Mouse (Mus musculus) midbrain, embryonic 13.5 days (tissue): Measurements from ENCODE around the gene Cdc7. TPM values are rescaled to one million over a fixed set of nuclear protein-coding genes. Genes with fewer than 3 reads are reported as not detected.

Source experiments
- ATAC-seq: fragments of 200-750 bp; cut with Nextera tagmentation; 2 replicates; pipeline ENCODE4 v1.8.0; 2017; ENCODE audit warnings: mild to moderate bottlenecking, moderate TSS enrichment, moderate library complexity
- H3K27ac ChIP-seq: fragments of 300-500 bp; sonication (generic); 2 replicates; pipeline ENCODE4 v1.5.1; 2015; ENCODE audit warnings: inconsistent platforms, mild to moderate bottlenecking, moderate library complexity
- H3K27me3 ChIP-seq: fragments of 300-500 bp; sonication (generic); 2 replicates; pipeline ENCODE4 v1.6.1; 2015; ENCODE audit warnings: mild to moderate bottlenecking, inconsistent platforms
- H3K36me3 ChIP-seq: fragments of 300-500 bp; sonication (generic); 2 replicates; pipeline ENCODE4 v1.6.1; 2015; ENCODE audit warnings: mild to moderate bottlenecking, inconsistent platforms
- H3K4me1 ChIP-seq: fragments of 300-500 bp; sonication (generic); replicated peaks from 2 replicates; pipeline ENCODE4 v1.6.1; 2015; ENCODE audit warnings: inconsistent platforms
- H3K4me2 ChIP-seq: fragments of 300-500 bp; sonication (generic); replicated peaks from 2 replicates; pipeline ENCODE4 v1.6.1; 2015; ENCODE audit warnings: moderate library complexity, mild to moderate bottlenecking, inconsistent platforms
- H3K4me3 ChIP-seq: fragments of 300-500 bp; sonication (generic); replicated peaks from 2 replicates; pipeline ENCODE4 v1.5.1; 2015; ENCODE audit warnings: mild to moderate bottlenecking, inconsistent platforms
- H3K9ac ChIP-seq: fragments of 300-500 bp; sonication (generic); replicated peaks from 2 replicates; pipeline ENCODE4 v1.6.1; 2015; ENCODE audit warnings: mild to moderate bottlenecking, inconsistent platforms
- H3K9me3 ChIP-seq: fragments of 300-500 bp; sonication (generic); 2 replicates; pipeline ENCODE4 v1.6.1; 2016; ENCODE audit warnings: mild to moderate bottlenecking, inconsistent platforms
- WGBS: fragments of 180-500 bp; shearing (Covaris S2); methylation state at CpG from one replicate; pipeline ENCODE4 v1.1.7; 2015; 5-methylcytosine and 5-hydroxymethylcytosine counted together
- polyA plus RNA-seq: library from polyadenylated mRNA; unstranded; fragments of >200 nt; fragmentation: Nextera tagmentation; extraction: Ambion mirVana; gene quantifications from 2 replicates; pipeline ENCODE4 v1.2.1, GENCODE M21; 2015

The Cdc7 gene
- 43.9 and 44.4 TPM in 2 replicates for polyA plus RNA-seq

DNA sequence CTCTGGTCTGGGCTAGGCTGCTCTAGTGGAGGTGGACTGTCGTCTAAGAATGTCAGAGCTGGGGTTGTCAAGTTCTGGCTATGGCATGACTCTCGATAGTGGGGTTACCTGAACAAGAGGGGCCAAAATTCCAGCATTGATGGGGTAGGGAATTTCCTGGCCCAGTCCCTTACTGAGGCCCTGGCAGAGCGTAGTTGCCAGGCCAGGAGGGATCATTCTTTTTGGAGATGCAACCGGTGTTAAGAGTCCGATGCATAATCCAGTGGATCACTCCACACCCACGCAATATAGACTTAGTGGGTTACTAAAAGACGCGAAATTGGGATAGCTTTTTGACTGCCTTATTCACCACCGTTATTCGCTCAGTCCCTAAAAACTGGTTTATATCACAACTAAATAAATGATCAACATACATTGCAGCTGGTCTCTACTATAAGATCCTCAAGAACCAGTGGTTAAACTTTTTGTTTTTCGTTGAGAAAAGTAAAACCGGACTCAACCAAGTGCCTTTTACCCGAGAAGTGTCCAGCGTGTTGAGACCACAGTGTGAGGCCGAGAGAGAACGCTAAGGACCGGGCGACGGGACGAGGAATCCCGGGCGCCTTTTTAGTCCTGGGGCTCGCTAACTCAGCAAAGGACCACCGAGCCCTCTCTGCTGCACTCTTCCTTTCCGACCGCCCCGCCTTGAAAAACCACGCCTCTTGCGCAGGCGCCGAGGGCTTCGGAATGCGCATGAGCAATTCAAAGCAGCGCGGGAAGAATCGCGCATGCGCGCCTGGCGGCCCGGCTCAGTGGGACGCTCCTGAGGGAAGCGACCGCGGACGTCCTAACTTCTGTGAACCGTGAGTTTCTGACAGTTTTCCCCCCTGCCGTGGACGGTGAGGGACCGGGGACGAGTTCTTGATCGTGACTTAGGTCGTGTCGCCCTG is at the start of gene Cdc7:
Gene Cdc7 (plus strand): TSS at position 739 of the 929 bp plus-strand sequence.
- Histone ChIP-seq H3K27ac (peak within 1 kb of the TSS; percentile 82), H3K4me3 (peak within 1 kb of the TSS; percentile 92), H3K9ac (peak within 1 kb of the TSS; percentile 84), H3K4me1 (peaks cover 18% of the 10 kb centered on the region), H3K9me3 (no peaks in the 10 kb centered on the region), H3K36me3 (no peaks in the 10 kb centered on the region), H3K27me3 (no peaks in the 10 kb centered on the region), H3K4me2 (peak within 1 kb of the TSS; percentile 87)
- ATAC-seq = peak; percentile 93
- 6% methylated on average over 54 of the region's 54 CpGs for WGBS

DNA sequence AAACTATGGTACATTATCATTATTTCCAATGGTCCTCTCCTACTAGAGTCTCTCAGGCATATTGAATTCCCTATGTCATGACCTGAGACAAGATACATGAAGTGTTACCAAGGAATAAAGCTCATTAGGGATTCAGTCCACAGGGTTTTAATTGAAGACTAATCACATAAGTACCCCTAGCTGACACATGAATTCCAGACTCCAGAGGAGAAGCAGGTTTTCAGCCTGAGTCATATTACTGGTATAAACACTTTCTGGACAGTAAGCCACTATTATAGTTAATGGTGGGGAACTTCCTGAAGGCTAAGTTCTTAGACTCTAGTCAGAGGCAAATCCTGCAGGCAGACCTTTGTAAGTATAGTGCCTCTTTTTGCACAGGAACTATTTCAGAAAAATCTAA is 44.8 kb upstream of the Cdc7 start:
- no peaks in the 10 kb centered on the region for H3K9me3 ChIP-seq
- H3K9ac ChIP-seq = no peak overlapping the region

DNA sequence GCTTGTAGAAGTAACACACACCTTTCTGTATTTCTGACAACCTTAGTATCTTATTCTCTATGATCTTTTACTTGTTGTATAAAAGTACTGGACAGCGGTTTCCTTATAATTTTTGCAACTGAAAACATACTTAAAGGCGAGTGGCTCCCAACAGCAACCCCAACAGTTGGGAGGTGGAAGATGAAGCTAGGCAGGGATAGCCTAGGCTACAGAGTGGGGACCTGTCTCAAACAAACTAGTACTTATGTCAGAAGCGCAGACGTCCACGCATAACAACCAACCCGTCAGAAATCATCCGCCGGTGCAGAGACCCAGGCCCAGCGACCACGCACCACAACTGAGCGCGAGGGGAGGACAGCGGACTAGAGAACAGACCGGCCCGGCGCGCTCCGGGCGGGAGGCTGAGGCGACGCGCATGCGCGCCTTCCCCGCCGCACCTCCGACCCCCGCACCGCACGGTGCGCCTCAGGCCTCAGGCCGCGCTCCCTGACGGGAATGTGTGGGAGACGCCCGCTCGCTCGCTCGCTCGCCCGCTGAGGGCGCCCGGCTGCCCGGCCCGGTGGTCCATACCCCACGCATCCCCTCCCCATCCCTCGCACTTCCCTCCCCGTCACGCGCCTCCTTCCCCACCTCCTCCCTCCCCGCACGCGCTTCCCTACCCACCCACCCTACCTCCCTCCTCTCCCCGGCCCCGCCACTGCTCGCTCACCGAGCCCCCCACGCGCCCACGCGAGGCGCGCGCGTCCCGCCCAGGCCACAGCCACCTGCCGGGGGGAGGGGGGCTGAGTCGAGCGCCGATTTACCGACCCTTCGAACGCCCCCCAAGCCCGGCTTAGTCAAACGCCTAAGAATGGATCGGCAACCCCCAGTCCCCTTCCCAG is 38.4 kb upstream of the Cdc7 start, which contains the start of gene Hfm1:
Gene Hfm1 (minus strand): TSS at position 834 of the 881 bp plus-strand sequence.
- H3K27me3 ChIP-seq = no peaks in the 10 kb centered on the region
- WGBS = under 1% methylated on average over 43 of the region's 76 CpGs
- peaks cover 13% of the 10 kb centered on the region; the same call in 1 of the 2 replicates for H3K4me1 ChIP-seq
- H3K4me3 ChIP-seq = peak within 1 kb of the TSS; percentile 56
- peak; percentile 97 for ATAC-seq
- H3K9ac ChIP-seq = peak within 1 kb of the TSS; percentile 81
- H3K9me3 ChIP-seq = no peaks in the 10 kb centered on the region
- H3K4me2 ChIP-seq = peak within 1 kb of the TSS; percentile 60
- H3K27ac ChIP-seq = peak within 1 kb of the TSS; percentile 92
- H3K36me3 ChIP-seq = peaks cover 5% of the 10 kb centered on the region; the same call in 1 of the 2 replicates

More for the DNA sequence above, 44.8 kb upstream of the Cdc7 start:
- Histone ChIP-seq H3K36me3 (peaks cover 5% of the 10 kb centered on the region; the same call in 1 of the 2 replicates), H3K27me3 (no peaks in the 10 kb centered on the region), H3K27ac (no peak overlapping the region), H3K4me3 (no peak overlapping the region), H3K4me1 (no peaks in the 10 kb centered on the region), H3K4me2 (no peak overlapping the region)
- no peak for ATAC-seq

DNA sequence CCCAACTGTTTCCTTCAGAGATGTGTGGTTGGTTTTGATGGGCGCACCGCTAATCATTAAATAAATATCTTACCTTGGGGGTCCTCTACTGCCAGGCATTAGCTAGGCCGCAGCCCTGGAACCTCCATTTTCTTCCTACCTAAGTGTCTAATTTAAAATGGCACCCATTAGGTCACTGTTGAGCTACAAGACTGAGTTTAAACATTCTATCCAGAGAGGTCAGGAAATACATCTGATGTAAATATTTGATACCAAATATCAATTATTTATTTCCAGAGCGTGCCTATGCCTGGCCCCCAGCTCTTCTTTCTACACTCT is 37.8 kb upstream of the Cdc7 start:
- peak overlapping the region; percentile 60 for H3K4me2 ChIP-seq
- H3K36me3 ChIP-seq = peaks cover 5% of the 10 kb centered on the region; the same call in 1 of the 2 replicates
- peak overlapping the region; percentile 81 for H3K9ac ChIP-seq
- H3K27ac ChIP-seq = peak overlapping the region; percentile 92
- H3K27me3 ChIP-seq = no peaks in the 10 kb centered on the region
- no peaks in the 10 kb centered on the region for H3K9me3 ChIP-seq
- H3K4me1 ChIP-seq = peaks cover 13% of the 10 kb centered on the region; the same call in 1 of the 2 replicates
- no peak for ATAC-seq
- H3K4me3 ChIP-seq = peak overlapping the region; percentile 56
- 23% methylated on average over 4 of the region's 4 CpGs for WGBS

- Histone ChIP-seq H3K27me3 (no peaks in the 10 kb centered on the region), H3K4me3 (no peak overlapping the region), H3K4me2 (no peak overlapping the region), H3K27ac (no peak overlapping the region), H3K36me3 (no peaks in the 10 kb centered on the region), H3K4me1 (peaks cover 13% of the 10 kb centered on the region; the same call in 1 of the 2 replicates), H3K9ac (no peak overlapping the region), H3K9me3 (no peaks in the 10 kb centered on the region)
- 66% methylated on average over 4 of the region's 4 CpGs for WGBS
- ATAC-seq = no peak
Observed at GRCm38 (mm10) chr5:106927996-106928395, 36.1 kb upstream of the Cdc7 start.

DNA sequence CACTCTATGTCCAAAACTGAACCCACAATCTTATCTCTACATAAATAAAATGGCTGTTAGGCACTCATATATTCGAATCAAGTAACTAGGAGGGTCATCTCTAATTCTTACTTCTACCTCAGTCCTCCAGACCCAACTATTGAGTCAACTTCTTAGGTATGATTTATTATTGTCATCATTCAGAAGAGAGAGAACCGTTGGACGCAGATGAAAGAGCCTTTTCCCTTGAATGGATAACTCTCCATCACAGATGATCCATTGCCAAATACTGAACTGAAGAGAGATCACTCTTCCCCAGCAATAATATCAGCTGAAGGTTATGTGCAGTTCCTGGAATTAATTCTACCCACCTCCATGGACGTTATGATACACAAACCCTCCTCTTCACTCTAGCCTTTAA is 17.8 kb upstream of the Cdc7 start:
- no peak overlapping the region for H3K4me3 ChIP-seq
- H3K27me3 ChIP-seq = no peaks in the 10 kb centered on the region
- no peaks in the 10 kb centered on the region; the same call in 1 of the 2 replicates for H3K4me1 ChIP-seq
- no peaks in the 10 kb centered on the region for H3K9me3 ChIP-seq
- no peak for ATAC-seq
- no peak overlapping the region for H3K4me2 ChIP-seq
- H3K27ac ChIP-seq = no peak overlapping the region
- no peaks in the 10 kb centered on the region for H3K36me3 ChIP-seq
- WGBS = 82% methylated on average over 4 of the region's 4 CpGs
- H3K9ac ChIP-seq = no peak overlapping the region

DNA sequence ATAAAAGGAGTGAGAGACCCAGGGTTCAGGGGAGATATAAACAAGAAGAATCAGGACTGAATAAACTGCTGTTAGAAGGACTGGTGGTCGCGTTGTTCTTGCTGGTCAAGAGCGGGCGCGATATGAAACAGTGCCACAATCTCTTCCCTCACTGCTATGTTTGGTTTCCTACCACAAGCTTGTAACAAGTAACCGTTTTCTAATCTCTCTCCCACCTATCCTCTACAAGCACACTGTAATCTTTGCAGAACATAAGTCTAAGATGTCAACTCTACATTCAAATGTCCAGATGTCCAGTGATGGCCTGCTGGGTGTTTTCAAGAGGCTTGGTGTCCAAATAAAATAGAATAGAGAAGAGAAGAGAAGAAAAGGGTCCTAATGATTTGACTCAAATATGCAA is 15.4 kb upstream of the Cdc7 start:
- Histone ChIP-seq H3K27ac (no peak overlapping the region), H3K4me3 (no peak overlapping the region), H3K9me3 (no peaks in the 10 kb centered on the region), H3K27me3 (no peaks in the 10 kb centered on the region), H3K36me3 (no peaks in the 10 kb centered on the region), H3K9ac (no peak overlapping the region), H3K4me1 (no peaks in the 10 kb centered on the region; the same call in 1 of the 2 replicates), H3K4me2 (no peak overlapping the region)
- 80% methylated on average over 6 of the region's 6 CpGs for whole genome bisulfite sequencing
- ATAC-seq = no peak

GRCm38 (mm10) chr5:106956467-106956866 is 7.7 kb upstream of the Cdc7 start:
- no peak overlapping the region for H3K27ac ChIP-seq
- H3K9me3 ChIP-seq = no peaks in the 10 kb centered on the region
- H3K27me3 ChIP-seq = no peaks in the 10 kb centered on the region
- WGBS = 71% methylated on average over 3 of the region's 3 CpGs
- H3K36me3 ChIP-seq = no peaks in the 10 kb centered on the region
- H3K4me2 ChIP-seq = no peak overlapping the region
- ATAC-seq = no peak
- H3K4me3 ChIP-seq = no peak overlapping the region
- H3K4me1 ChIP-seq = no peaks in the 10 kb centered on the region
- H3K9ac ChIP-seq = no peak overlapping the region

GRCm38 (mm10) chr5:106959031-106959430 is 5.1 kb upstream of the Cdc7 start:
- no peak overlapping the region for H3K27ac ChIP-seq
- no peaks in the 10 kb centered on the region for H3K9me3 ChIP-seq
- H3K4me1 ChIP-seq = peaks cover 5% of the 10 kb centered on the region
- no peak overlapping the region for H3K9ac ChIP-seq
- no peak overlapping the region for H3K4me3 ChIP-seq
- no peak for ATAC-seq
- no peaks in the 10 kb centered on the region for H3K27me3 ChIP-seq
- WGBS = 71% methylated on average over 3 of the region's 3 CpGs
- H3K36me3 ChIP-seq = no peaks in the 10 kb centered on the region
- H3K4me2 ChIP-seq = no peak overlapping the region

DNA sequence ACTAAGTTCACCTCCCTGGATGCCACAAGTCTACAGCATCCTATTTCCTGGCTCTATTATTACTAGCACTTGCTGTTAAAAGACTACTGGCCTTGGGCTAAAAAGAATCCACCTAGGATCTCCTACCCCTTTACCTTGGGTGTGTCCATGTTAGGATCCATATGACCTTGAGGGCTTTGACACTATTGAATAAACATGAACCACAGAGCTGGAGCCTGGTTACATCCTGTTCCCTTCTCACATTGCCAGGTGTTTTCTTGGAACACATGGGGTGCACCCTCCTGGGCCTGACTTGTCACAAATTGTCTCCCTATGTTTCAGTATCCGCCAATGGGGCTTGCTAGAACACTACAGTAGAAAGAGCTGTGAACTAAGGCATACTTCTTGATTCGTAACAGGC is 3.7 kb upstream of the Cdc7 start:
- Histone ChIP-seq H3K27me3 (no peaks in the 10 kb centered on the region), H3K9ac (no peak overlapping the region), H3K36me3 (no peaks in the 10 kb centered on the region), H3K9me3 (no peaks in the 10 kb centered on the region), H3K4me1 (peaks cover 12% of the 10 kb centered on the region), H3K27ac (no peak overlapping the region), H3K4me3 (no peak overlapping the region), H3K4me2 (no peak overlapping the region)
- ATAC-seq = no peak
- 87% methylated on average over 2 of the region's 2 CpGs for WGBS

- Histone ChIP-seq H3K27me3 (no peaks in the 10 kb centered on the region), H3K9me3 (no peaks in the 10 kb centered on the region), H3K27ac (peak overlapping the region; percentile 82), H3K4me1 (peaks cover 18% of the 10 kb centered on the region), H3K9ac (peak overlapping the region; percentile 84), H3K4me3 (peak overlapping the region; percentile 92), H3K4me2 (peak overlapping the region; percentile 87), H3K36me3 (peaks cover 6% of the 10 kb centered on the region)
- ATAC-seq = peak; percentile 94
- WGBS = under 1% methylated on average over 41 of the region's 41 CpGs
Observed at GRCm38 (mm10) chr5:106964513-106965014, 442 bp downstream of the Cdc7 start.
